Mouse (Mus musculus) T-helper 17 cell (primary cell): ENCODE measurements around the gene Cmklr1.

Experiments
- in situ Hi-C, 2 experiments: fragments of 300-600 bp; cut with MboI, MseI; formaldehyde crosslinking; loops; 1 replicate in 1 of 2; 2 replicates in 1 of 2; pipeline ENCODE4 v1.15.1; 2025; ENCODE audit warnings: high pct_unique_total_duplicates in 2 of 2

The Cmklr1 gene

GRCm38 (mm10) chr5:113623052-113623451 is 27.2 kb downstream of the Cmklr1 start:
- in situ Hi-C loops, result no loop called here

GRCm38 (mm10) chr5:113620999-113621398 is 29.2 kb downstream of the Cmklr1 start:
- in situ Hi-C loops, result no loop called here

GRCm38 (mm10) chr5:113620130-113620716 is 30.0 kb downstream of the Cmklr1 start:
- in situ Hi-C loops, result no loop called here

GRCm38 (mm10) chr5:113619151-113619550 is 31.1 kb downstream of the Cmklr1 start:
- in situ Hi-C loops, result no loop called here

- in situ Hi-C loops, result no loop called here
These were observed 31.5 kb downstream of the Cmklr1 start for GRCm38 (mm10) chr5:113618716-113619115.

DNA sequence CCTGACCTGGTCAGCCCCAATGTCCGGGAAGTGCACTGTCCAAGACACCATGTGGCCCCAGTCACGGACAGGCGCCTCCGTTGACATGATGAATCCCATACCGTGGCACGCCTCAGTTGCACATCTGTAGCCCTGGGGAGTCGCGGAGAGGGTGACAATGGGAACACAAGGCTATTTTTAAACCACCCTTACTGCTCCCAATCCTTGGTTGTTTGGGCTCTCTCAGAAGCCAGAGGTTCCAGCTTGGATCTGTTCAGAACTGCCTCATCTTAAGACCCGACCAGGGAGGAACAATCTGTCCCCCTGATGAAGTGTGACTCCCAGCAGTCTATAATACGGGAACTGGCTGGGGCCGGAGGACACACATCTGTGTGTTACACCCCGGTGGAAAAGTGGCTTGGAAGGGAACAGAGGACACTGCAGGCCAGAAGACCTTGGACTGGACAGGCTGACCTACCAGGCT is 38.4 kb downstream of the Cmklr1 start:
- in situ Hi-C loops, result no loop called here

DNA sequence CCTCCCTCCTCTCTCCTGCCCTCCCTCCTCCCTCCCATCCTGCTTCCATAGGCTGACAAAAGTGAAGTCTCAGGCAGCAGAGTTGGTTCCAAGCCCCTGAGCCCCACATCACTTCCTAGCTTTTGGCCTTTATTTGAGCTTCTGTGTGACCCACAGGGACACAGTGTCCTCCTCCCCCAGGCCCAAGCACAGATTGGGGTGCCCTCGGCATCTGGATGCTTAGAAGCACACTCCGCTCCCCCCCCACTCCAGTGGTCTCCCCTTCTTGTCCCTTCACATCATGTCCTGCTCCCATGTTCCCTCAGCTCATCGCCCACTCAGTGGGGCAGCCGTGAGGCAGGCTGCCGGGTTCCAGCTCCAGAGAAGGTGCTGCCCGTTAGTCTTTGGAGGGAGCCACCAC is 39.1 kb downstream of the Cmklr1 start:
- in situ Hi-C loops, result no loop called here

- in situ Hi-C loops, result no loop called here
These were observed 39.7 kb downstream of the Cmklr1 start for GRCm38 (mm10) chr5:113610490-113610889.

- in situ Hi-C loops, result no loop called here
These were observed 40.3 kb downstream of the Cmklr1 start for GRCm38 (mm10) chr5:113609891-113610290.

DNA sequence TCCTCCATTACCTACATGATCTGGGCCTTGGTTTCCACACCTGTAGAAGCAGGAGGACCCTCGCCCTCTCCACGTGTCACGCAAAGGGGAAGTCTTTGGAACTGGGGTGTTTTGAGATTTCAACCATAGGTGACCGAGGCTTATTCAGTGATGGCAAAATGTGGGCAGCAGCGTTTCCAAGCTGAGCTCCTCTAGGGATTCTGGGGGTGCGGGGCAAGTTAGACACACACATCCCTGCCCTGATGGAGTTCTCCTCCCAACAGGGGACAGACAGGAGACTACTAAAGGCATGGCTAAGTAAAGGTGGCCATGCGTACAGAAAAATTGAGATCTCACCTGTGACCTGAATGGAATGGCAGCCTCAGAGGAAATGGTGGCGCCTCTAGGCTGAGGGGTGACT is 41.7 kb downstream of the Cmklr1 start:
- in situ Hi-C loops, result no loop called here

GRCm38 (mm10) chr5:113607941-113608431 is 42.2 kb downstream of the Cmklr1 start:
- in situ Hi-C loops, result no loop called here

GRCm38 (mm10) chr5:113606961-113607785 is 43.1 kb downstream of the Cmklr1 start:
- in situ Hi-C loops, result no loop called here

DNA sequence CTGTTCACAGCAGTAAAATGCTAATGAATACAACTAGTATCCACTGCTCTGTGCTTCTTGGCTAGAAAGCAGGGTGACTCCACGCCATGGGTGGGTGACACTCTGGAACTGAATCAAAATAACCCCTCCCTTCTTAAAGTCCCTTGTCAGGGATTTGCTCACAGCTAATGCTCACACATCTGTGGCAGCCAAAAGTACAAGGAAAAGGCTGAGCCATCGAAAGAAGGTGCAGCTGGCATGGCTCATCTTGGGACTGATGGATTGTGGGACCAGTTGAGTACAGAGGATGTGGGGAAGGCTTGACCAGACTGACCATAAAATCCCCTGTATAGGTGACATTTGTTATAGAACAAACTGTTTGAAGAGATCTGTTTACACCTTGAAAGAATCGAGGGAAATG is 44.1 kb downstream of the Cmklr1 start:
- in situ Hi-C loops, result no loop called here

- in situ Hi-C loops, result no loop called here
These were observed 45.5 kb downstream of the Cmklr1 start for GRCm38 (mm10) chr5:113604758-113605157.

- in situ Hi-C loops, result no loop called here
These were observed 46.8 kb downstream of the Cmklr1 start for GRCm38 (mm10) chr5:113603471-113603870.

- in situ Hi-C loops, result no loop called here
These were observed 49.4 kb downstream of the Cmklr1 start for GRCm38 (mm10) chr5:113600803-113601202.

GRCm38 (mm10) chr5:113600181-113600580 is 50.0 kb downstream of the Cmklr1 start:
- in situ Hi-C loops, result no loop called here

- in situ Hi-C loops, result no loop called here
These were observed 53.4 kb downstream of the Cmklr1 start for GRCm38 (mm10) chr5:113596780-113597353.

DNA sequence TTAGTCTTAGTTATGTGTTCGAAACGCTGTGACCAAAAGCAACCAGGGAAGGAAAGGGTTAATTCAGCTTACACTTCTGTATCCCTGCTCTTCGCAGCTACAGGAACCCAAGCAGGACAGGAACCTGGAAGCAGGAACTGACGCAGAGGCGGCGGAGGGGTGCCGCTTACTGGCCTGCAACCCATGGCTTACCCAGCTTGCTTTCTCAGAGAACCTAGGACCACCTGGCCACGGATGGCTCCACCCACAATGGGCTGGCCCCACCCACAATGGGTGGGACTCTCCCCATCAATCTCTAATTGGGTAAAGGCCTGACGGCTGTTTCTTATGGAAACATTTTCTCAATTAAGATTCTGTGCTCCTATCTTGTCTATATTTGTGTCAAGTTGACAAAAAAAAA is 54.0 kb downstream of the Cmklr1 start:
- in situ Hi-C loops, result no loop called here

DNA sequence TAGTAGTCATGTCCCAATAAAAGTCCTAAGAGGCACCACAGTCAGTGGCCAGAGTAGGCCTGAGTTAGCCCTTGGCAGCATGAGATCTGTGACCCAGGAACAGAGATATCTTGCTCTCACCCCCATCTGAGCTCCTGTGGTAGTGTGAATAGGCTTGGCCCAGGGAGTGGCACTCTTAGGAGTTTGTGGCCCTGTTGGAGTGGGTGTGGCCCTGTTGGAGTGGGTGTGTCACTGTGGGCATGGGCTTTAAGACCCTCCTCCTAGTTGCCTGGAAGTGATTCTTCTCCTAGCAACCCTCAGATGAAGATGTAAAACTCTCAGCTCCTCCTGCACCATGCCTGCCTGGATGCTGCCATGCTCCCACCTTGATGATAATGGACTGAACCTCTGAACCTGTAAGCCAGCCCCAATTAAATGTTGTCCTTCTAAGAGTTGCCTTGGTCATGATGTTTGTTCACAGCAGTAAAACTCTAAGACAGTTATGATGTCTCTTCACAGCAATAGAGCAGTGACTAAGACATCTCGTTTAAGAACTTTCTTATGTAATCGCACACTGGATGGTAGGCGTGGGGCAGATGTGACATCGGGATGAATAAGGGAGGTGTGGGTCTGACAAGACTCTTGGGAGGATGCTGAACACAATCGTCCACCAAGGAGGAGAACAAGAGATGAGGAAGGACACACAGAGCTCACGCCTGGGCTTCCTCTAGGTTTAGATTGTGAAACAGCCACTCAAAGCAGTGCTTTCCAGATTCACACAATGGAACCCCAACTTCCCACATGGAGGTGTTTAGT is 56.1 kb downstream of the Cmklr1 start:
- in situ Hi-C loops, result loop anchor here in 1 of 2 experiments (5.0 kb wide), 1 partner anchor 33 kb away; no protein-coding TSS in a partner anchor

- in situ Hi-C loops, result loop anchor here in 1 of 2 experiments (5.0 kb wide), 1 partner anchor 36 kb away; no protein-coding TSS in a partner anchor
These were observed 58.4 kb downstream of the Cmklr1 start for GRCm38 (mm10) chr5:113591751-113592230.
